Mouse (Mus musculus) layer of hippocampus, postnatal 36 days (tissue): ENCODE data around the gene 2900092C05Rik. TPM values are rescaled to one million over a fixed set of nuclear protein-coding genes. Genes with fewer than 3 reads are reported as not detected.

Experiments used
- DNase-seq, 2 experiments: peaks; one replicate each; pipeline ENCODE4 v3.0.0; 2022
- total RNA-seq, 2 experiments: library from RNA; stranded (reverse); gene quantifications; 2 replicates each; pipeline ENCODE4 v1.2.3; 2021

2900092C05Rik gene
- not detected for total RNA-seq

GRCm38 (mm10) chr7:12512217-12512616, at the start of gene 2900092C05Rik:
Gene 2900092C05Rik, plus strand, starts transcription at chr7:12512517.
- DNase-seq: no peak

DNA sequence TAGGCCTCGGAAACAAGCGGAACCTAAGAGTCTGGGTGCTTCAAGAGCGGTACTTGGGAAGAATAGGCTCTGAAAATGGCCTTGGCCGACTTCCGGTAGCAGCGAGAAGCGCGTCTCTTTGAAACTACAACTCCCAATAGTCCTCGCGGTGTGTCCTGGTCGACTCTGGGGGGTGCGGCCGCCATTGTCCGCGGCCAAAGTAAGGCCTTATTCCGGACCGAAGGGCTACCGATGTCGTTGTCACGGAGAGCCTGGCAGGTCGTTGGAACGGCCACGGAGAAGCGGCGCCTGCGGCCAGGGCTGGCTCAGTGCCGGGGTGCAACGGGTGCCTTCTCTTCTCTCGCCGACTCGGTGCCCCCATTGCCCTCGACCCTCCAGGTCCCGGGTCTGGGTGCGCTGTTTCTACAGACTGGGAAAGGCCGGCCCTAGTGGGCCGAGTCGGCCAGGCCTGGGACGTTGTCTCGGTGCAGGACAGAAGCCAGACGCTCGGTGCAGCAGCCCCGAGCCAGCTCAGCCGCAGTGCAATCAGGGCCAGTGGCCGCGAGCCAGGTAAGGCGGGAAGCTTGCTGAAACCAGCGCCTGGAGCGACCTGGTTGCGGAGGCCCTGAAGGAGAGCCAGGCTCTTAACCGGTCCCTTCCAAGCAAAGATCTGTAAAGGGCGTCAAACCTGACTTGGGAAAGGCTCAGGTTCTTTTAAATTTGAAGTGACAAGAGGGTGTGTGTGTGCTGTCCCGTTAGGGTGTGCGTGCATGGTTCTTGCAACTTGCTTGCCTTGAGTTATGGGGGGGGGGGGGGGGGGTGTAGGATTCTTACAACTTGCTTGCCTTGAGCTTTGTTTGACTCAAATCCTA, 33.9 kb upstream of the 2900092C05Rik start, which contains the start of gene Zfp606:
Zfp606 (plus strand) TSS at position 136 of the 851 bp plus-strand sequence.
- DNase-seq: peak; percentile 80 to 81

DNA sequence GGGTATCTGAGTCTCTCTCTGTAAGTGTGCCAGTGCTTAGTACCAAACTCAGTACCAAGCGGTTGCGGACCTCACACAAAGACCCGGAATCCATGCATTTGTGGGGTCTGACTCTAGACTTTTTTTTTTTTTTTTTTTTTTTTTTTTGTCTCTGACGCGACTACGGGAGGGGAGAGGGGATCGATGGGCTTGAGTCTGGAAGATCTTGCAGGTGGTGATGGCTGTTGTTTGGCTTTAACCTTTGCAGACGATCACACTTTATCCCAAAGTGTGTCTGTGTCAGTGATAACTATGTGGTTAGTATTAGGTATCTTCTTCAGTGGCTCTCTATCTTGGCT, 33.3 kb upstream of the 2900092C05Rik start:
- DNase-seq: no peak

GRCm38 (mm10) chr7:12479525-12479924, 32.8 kb upstream of the 2900092C05Rik start:
- no peak for DNase-seq

DNA sequence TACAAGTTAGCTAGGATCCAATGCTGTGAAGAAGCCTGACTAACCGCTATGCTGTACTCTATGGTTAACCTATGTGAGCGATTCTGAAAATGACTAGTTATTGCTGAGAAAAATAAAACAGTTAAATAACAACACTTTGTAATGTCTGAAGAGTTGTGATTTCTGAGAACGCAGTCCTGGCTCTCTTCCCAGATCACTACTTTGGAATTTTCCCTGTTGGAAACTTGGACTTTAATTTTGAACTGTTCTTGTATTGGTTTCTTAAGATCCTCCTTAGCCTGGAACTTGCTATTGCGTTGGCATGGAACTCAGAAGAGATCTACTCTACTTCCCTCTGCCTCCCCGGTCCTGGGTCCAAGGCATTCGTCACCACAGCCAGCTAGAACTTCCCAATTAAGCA, 28.5 kb upstream of the 2900092C05Rik start:
- no peak for DNase-seq

DNA sequence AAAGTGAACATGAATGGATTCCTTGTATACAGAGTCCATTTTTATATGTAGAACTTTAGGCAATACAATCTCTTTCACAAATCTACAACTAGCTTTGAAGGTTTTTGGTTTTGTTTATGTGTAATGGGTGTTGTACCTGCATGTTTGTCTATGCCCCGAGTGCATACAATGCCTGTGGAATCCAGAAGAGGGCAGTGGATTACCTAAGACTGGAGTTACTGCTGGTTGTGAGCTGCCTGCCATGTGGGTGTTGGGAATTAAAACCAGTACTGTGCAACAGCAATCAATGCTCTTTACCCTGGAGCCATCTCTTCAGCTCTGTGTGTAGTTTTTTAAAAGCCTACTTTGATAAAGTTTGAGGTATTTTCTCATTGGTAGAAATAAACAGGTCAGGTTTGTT, 26.4 kb upstream of the 2900092C05Rik start:
- DNase-seq: no peak

DNA sequence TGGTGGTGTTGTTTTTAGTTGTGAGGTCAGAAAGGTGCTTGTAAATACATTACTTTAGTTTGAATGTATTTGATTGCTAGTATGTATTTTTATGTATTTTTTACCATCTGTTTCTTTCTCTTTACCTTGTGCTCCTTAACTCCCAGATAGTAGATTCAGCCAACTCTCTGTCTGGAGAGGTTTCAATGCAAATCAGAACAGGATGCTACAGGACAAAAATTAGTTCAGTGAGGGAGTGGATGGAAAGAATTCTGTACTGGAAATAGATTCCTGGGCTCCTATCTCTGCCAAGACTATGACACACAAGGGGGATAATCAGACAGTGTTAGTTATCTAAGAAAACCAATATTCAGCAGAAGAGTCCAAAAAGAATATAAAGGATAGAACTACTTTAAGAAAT, 25.6 kb upstream of the 2900092C05Rik start:
- no peak for DNase-seq

- DNase-seq: no peak
Observed at GRCm38 (mm10) chr7:12510913-12511312, 1.4 kb upstream of the 2900092C05Rik start.

Other genes with a start within 250 kb of the 2900092C05Rik start
- gene Vmn1r81, start 244.2 kb upstream of the 2900092C05Rik start, total RNA-seq: not detected
- not detected for gene Vmn1r82, start 212.1 kb upstream of the 2900092C05Rik start, total RNA-seq
- gene Vmn1r83, start 183.0 kb upstream of the 2900092C05Rik start, total RNA-seq: not detected
- gene Vmn1r84, start 143.2 kb upstream of the 2900092C05Rik start, total RNA-seq: not detected
- gene Zfp551, start 89.8 kb upstream of the 2900092C05Rik start, total RNA-seq: 1 to 10 TPM; 8.9 to 9.4 TPM
- 10 to 100 TPM; 12.6 to 13.5 TPM for gene Zfp606, start 34.2 kb upstream of the 2900092C05Rik start, total RNA-seq
- under 1 TPM; 0.02 to 0.05 TPM for gene Vmn2r53, start 96.3 kb downstream of the 2900092C05Rik start, total RNA-seq
- gene Vmn2r54, start 127.8 kb downstream of the 2900092C05Rik start, total RNA-seq: not detected
- not detected for gene Vmn2r55, start 172.5 kb downstream of the 2900092C05Rik start, total RNA-seq
- not detected for gene Vmn2r56, start 222.5 kb downstream of the 2900092C05Rik start, total RNA-seq